In genomic region chr8:122531312-122531711, GRCm38 (mm10) we compare ENCODE assay signal across 17 mouse cellular contexts. TPM values are rescaled to one million over a fixed set of nuclear protein-coding genes. Genes with fewer than 3 reads are reported as not detected.
DNase-seq lines count a peak whose midpoint lies in the region; ATAC-seq and TF ChIP-seq lines count a peak whose summit lies in the region.
"Had no signal": no experiment of that assay in that cellular context is flagged by ENCODE, and none has a peak within 500 bp of the region (broad histone marks: within the 10 kb centered on the region; RNA-seq: fewer than 3 reads in every experiment).

No protein-coding gene starts in this region.

- DNase-seq in lung, postnatal 36 days: peak; percentile 35
- DNase-seq in lung, postnatal 25 days (ENCODE audit: low spot score): no peak
- no peak for DNase-seq in stomach, postnatal 0 days (ENCODE audit: low spot score)
- no peak for DNase-seq in layer of hippocampus, postnatal 36 days
- DNase-seq in left cerebral cortex, postnatal 10 days (ENCODE audit: extremely low spot score in 1 of 2, low spot score in 2 of 2): no peak
- DNase-seq: cerebellum, postnatal 10 days; gastrocnemius, postnatal 14 days; kidney, postnatal 14 days; midbrain, embryonic 14.5 days had no signal

- TF ChIP-seq CTCF in intestine, postnatal 0 days (IDR thresholded peaks at IDR 0.05; ENCODE audit: low read depth): no peak
- TF ChIP-seq CTCF in stomach, postnatal 0 days (IDR thresholded peaks at IDR 0.05; ENCODE audit: low read depth): no peak

- no peak for TF ChIP-seq EP300 in stomach, postnatal 0 days (optimal IDR thresholded peaks at IDR 0.05)

- H3K27me3 ChIP-seq in intestine, embryonic 15.5 days (replicated peaks): no peaks in the 10 kb centered on the region
- no peaks in the 10 kb centered on the region for H3K27me3 ChIP-seq in intestine, postnatal 0 days (replicated peaks; ENCODE audit: control insufficient read depth, insufficient read depth, low read length)
- no peaks in the 10 kb centered on the region for H3K27me3 ChIP-seq in heart, embryonic 16.5 days (ENCODE audit: control insufficient read depth, insufficient read depth, low read length)
- no peaks in the 10 kb centered on the region for H3K27me3 ChIP-seq in stomach, postnatal 0 days (ENCODE audit: control insufficient read depth, insufficient read depth, low read length)
- H3K27me3 ChIP-seq: limb, embryonic 13.5 days; neural tube, embryonic 12.5 days had no signal

- H3K4me3 ChIP-seq in intestine, embryonic 15.5 days (replicated peaks): no peak overlapping the region
- H3K4me3 ChIP-seq in intestine, postnatal 0 days (ENCODE audit: low read depth, low read length): no peak overlapping the region
- H3K4me3 ChIP-seq in heart, embryonic 16.5 days (ENCODE audit: low read length): no peak overlapping the region
- H3K4me3 ChIP-seq in stomach, postnatal 0 days (ENCODE audit: low read depth, low read length): no peak overlapping the region
- H3K4me3 ChIP-seq: limb, embryonic 13.5 days; neural tube, embryonic 12.5 days had no signal

- H3K36me3 ChIP-seq in intestine, embryonic 15.5 days: no peaks in the 10 kb centered on the region
- H3K36me3 ChIP-seq in intestine, postnatal 0 days (ENCODE audit: control insufficient read depth, insufficient read depth): no peaks in the 10 kb centered on the region
- no peaks in the 10 kb centered on the region for H3K36me3 ChIP-seq in heart, embryonic 16.5 days (ENCODE audit: control insufficient read depth, insufficient read depth)
- no peaks in the 10 kb centered on the region for H3K36me3 ChIP-seq in stomach, postnatal 0 days (ENCODE audit: control insufficient read depth, insufficient read depth, low read length)
- H3K36me3 ChIP-seq: neural tube, embryonic 12.5 days had no signal

- H3K9me3 ChIP-seq in intestine, embryonic 15.5 days: no peaks in the 10 kb centered on the region
- H3K9me3 ChIP-seq in intestine, postnatal 0 days (ENCODE audit: control insufficient read depth): no peaks in the 10 kb centered on the region
- no peaks in the 10 kb centered on the region for H3K9me3 ChIP-seq in heart, embryonic 16.5 days (replicated peaks; ENCODE audit: control insufficient read depth, low read length)
- H3K9me3 ChIP-seq in stomach, postnatal 0 days (ENCODE audit: control insufficient read depth, low read length): no peaks in the 10 kb centered on the region
- H3K9me3 ChIP-seq: limb, embryonic 13.5 days; neural tube, embryonic 12.5 days had no signal

- intact Hi-C loops in left cerebral cortex, postnatal 10 days (cut with DNase I): no loop called here

- no peak overlapping the region for H3K9ac ChIP-seq in intestine, embryonic 15.5 days
- H3K9ac ChIP-seq in intestine, postnatal 0 days (ENCODE audit: low read depth, low read length): no peak overlapping the region
- peak overlapping the region; percentile 51; the same call in 1 of the 2 replicates for H3K9ac ChIP-seq in heart, embryonic 16.5 days (ENCODE audit: low read length)
- no peak overlapping the region for H3K9ac ChIP-seq in stomach, postnatal 0 days (ENCODE audit: low read length)
- H3K9ac ChIP-seq: hindbrain, embryonic 14.5 days; limb, embryonic 13.5 days; neural tube, embryonic 12.5 days had no signal

- H3K4me2 ChIP-seq in intestine, embryonic 15.5 days (replicated peaks): no peak overlapping the region
- no peak overlapping the region for H3K4me2 ChIP-seq in intestine, postnatal 0 days (replicated peaks; ENCODE audit: low read depth)
- peak overlapping the region; percentile 14; the same call in 1 of the 2 replicates for H3K4me2 ChIP-seq in heart, embryonic 16.5 days (ENCODE audit: low read depth, low read length)
- no peak overlapping the region for H3K4me2 ChIP-seq in stomach, postnatal 0 days (replicated peaks; ENCODE audit: low read depth)
- H3K4me2 ChIP-seq: hindbrain, embryonic 14.5 days; limb, embryonic 13.5 days; neural tube, embryonic 12.5 days had no signal

- H3K27ac ChIP-seq in intestine, embryonic 15.5 days: peak overlapping the region; percentile 7; the same call in 1 of the 2 replicates
- no peak overlapping the region; the same call in 1 of the 2 replicates for H3K27ac ChIP-seq in intestine, postnatal 0 days (ENCODE audit: low read depth, low read length)
- peak overlapping the region; percentile 79 for H3K27ac ChIP-seq in heart, embryonic 16.5 days (ENCODE audit: low read length)
- H3K27ac ChIP-seq in stomach, postnatal 0 days (replicated peaks): peak overlapping the region; percentile 35; the same call in 1 of the 2 replicates
- H3K27ac ChIP-seq: hindbrain, embryonic 14.5 days; limb, embryonic 13.5 days; neural tube, embryonic 12.5 days had no signal

- WGBS in intestine, embryonic 15.5 days: 75% methylated on average over 8 of the region's 8 CpGs
- 73% methylated on average over 8 of the region's 8 CpGs for WGBS in intestine, postnatal 0 days
- WGBS in heart, embryonic 16.5 days: 54% methylated on average over 8 of the region's 8 CpGs
- 75% methylated on average over 8 of the region's 8 CpGs for WGBS in stomach, postnatal 0 days

- H3K4me1 ChIP-seq in intestine, embryonic 15.5 days (replicated peaks): peaks cover 16% of the 10 kb centered on the region
- no peaks in the 10 kb centered on the region for H3K4me1 ChIP-seq in intestine, postnatal 0 days (replicated peaks; ENCODE audit: control insufficient read depth, insufficient read depth, low read length)
- H3K4me1 ChIP-seq in heart, embryonic 16.5 days (ENCODE audit: control insufficient read depth, insufficient read depth, low read length): peaks cover 22% of the 10 kb centered on the region
- H3K4me1 ChIP-seq in stomach, postnatal 0 days (replicated peaks; ENCODE audit: control insufficient read depth, insufficient read depth): no peaks in the 10 kb centered on the region

- ATAC-seq in intestine, embryonic 15.5 days: no peak
- no peak for ATAC-seq in intestine, postnatal 0 days
- peak; percentile 45 for ATAC-seq in heart, embryonic 16.5 days (replicated peaks; ENCODE audit: extremely low read depth, insufficient read depth, low FRiP score)
- ATAC-seq in stomach, postnatal 0 days (ENCODE audit: low FRiP score, low TSS enrichment): 0 out of 2 replicates have a peak, but pooled peaks have one; percentile 13
- ATAC-seq: CD4-positive, CD25-positive, alpha-beta regulatory T cell, adult 4 months; forebrain, embryonic 16.5 days had no signal

RNA-seq across cellular contexts. Expression of gene Piezo1, which starts 19.8 kb away (rescaled TPM):
- 10.8 and 12.2 TPM in 2 replicates for polyA plus RNA-seq in intestine, embryonic 15.5 days (2015; fragmentation: Nextera tagmentation; extraction: Ambion mirVana)
- 4.4 and 7.3 TPM in 2 replicates for polyA plus RNA-seq in intestine, postnatal 0 days (2015; fragmentation: Nextera tagmentation; extraction: Ambion mirVana)
- 13.5 and 15.3 TPM in 2 replicates for polyA plus RNA-seq in heart, embryonic 16.5 days (2015; fragmentation: Nextera tagmentation; extraction: Ambion mirVana)
- polyA plus RNA-seq in stomach, postnatal 0 days (2015; fragmentation: Nextera tagmentation; extraction: Ambion mirVana): 7.0 and 8.2 TPM in 2 replicates
- 1 to 10 TPM; 3.1 to 4.4 TPM for total RNA-seq in layer of hippocampus, postnatal 36 days (2021)
- total RNA-seq in left cerebral cortex, postnatal 10 days (2021): 10 to 100 TPM; 15.0 to 17.9 TPM

RNA-seq across cellular contexts. Expression of gene Cdt1, which starts 36.5 kb away (rescaled TPM):
- 40.3 and 41.8 TPM in 2 replicates for polyA plus RNA-seq in intestine, embryonic 15.5 days (2015; fragmentation: Nextera tagmentation; extraction: Ambion mirVana)
- polyA plus RNA-seq in intestine, postnatal 0 days (2015; fragmentation: Nextera tagmentation; extraction: Ambion mirVana): 13.3 and 14.0 TPM in 2 replicates
- polyA plus RNA-seq in heart, embryonic 16.5 days (2015; fragmentation: Nextera tagmentation; extraction: Ambion mirVana): 27.9 and 29.0 TPM in 2 replicates
- 11.8 TPM in 2 replicates for polyA plus RNA-seq in stomach, postnatal 0 days (2015; fragmentation: Nextera tagmentation; extraction: Ambion mirVana)
- total RNA-seq in layer of hippocampus, postnatal 36 days (2021): 1 to 10 TPM; 1.4 to 1.9 TPM
- total RNA-seq in left cerebral cortex, postnatal 10 days (2021): 1 to 10 TPM; 3.9 to 4.2 TPM

RNA-seq across cellular contexts. Expression of gene Aprt, which starts 45.4 kb away (rescaled TPM):
- polyA plus RNA-seq in intestine, embryonic 15.5 days (2015; fragmentation: Nextera tagmentation; extraction: Ambion mirVana): 545 and 612 TPM in 2 replicates
- 676 and 681 TPM in 2 replicates for polyA plus RNA-seq in intestine, postnatal 0 days (2015; fragmentation: Nextera tagmentation; extraction: Ambion mirVana)
- 159 and 204 TPM in 2 replicates for polyA plus RNA-seq in heart, embryonic 16.5 days (2015; fragmentation: Nextera tagmentation; extraction: Ambion mirVana)
- polyA plus RNA-seq in stomach, postnatal 0 days (2015; fragmentation: Nextera tagmentation; extraction: Ambion mirVana): 311 and 314 TPM in 2 replicates
- 10 to 100 TPM; 61.5 to 65.4 TPM for total RNA-seq in layer of hippocampus, postnatal 36 days (2021)
- 10 to 100 TPM; 80.3 to 89.9 TPM for total RNA-seq in left cerebral cortex, postnatal 10 days (2021)

RNA-seq across cellular contexts. Expression of gene Ctu2, which starts 55.4 kb away (rescaled TPM):
- 43.4 and 44.6 TPM in 2 replicates for polyA plus RNA-seq in intestine, embryonic 15.5 days (2015; fragmentation: Nextera tagmentation; extraction: Ambion mirVana)
- polyA plus RNA-seq in intestine, postnatal 0 days (2015; fragmentation: Nextera tagmentation; extraction: Ambion mirVana): 22.4 and 26.4 TPM in 2 replicates
- 25.2 and 27.8 TPM in 2 replicates for polyA plus RNA-seq in heart, embryonic 16.5 days (2015; fragmentation: Nextera tagmentation; extraction: Ambion mirVana)
- 33.1 and 34.5 TPM in 2 replicates for polyA plus RNA-seq in stomach, postnatal 0 days (2015; fragmentation: Nextera tagmentation; extraction: Ambion mirVana)
- 10 to 100 TPM; 16.6 to 21.7 TPM for total RNA-seq in layer of hippocampus, postnatal 36 days (2021)
- 10 to 100 TPM; 35.5 to 38.0 TPM for total RNA-seq in left cerebral cortex, postnatal 10 days (2021)

RNA-seq across cellular contexts. Expression of gene Rnf166, which starts 55.4 kb away (rescaled TPM):
- 29.5 and 31.5 TPM in 2 replicates for polyA plus RNA-seq in intestine, embryonic 15.5 days (2015; fragmentation: Nextera tagmentation; extraction: Ambion mirVana)
- 22.7 and 22.8 TPM in 2 replicates for polyA plus RNA-seq in intestine, postnatal 0 days (2015; fragmentation: Nextera tagmentation; extraction: Ambion mirVana)
- 42.1 and 48.6 TPM in 2 replicates for polyA plus RNA-seq in heart, embryonic 16.5 days (2015; fragmentation: Nextera tagmentation; extraction: Ambion mirVana)
- 31.2 and 32.2 TPM in 2 replicates for polyA plus RNA-seq in stomach, postnatal 0 days (2015; fragmentation: Nextera tagmentation; extraction: Ambion mirVana)
- total RNA-seq in layer of hippocampus, postnatal 36 days (2021): 10 to 100 TPM; 31.8 to 36.3 TPM
- total RNA-seq in left cerebral cortex, postnatal 10 days (2021): 10 to 100 TPM; 14.2 to 16.3 TPM

Comparison
In these comparisons a context has a peak if more than half of its experiments do, and no peak if none do; other contexts are left out.
1. ATAC-seq: peak in heart, embryonic 16.5 days (single experiment) and stomach, postnatal 0 days (single experiment); none in intestine, embryonic 15.5 days (single experiment) and intestine, postnatal 0 days (single experiment).